Mouse (Mus musculus) intestine, embryonic 14.5 days (tissue): ENCODE data around the gene Dock2. TPM values are rescaled to one million over a fixed set of nuclear protein-coding genes. Genes with fewer than 3 reads are reported as not detected.

Source experiments
- ATAC-seq: fragments of 200-750 bp; cut with Nextera tagmentation; replicated peaks from 2 replicates; pipeline ENCODE4 v1.8.0; 2017; ENCODE audit warnings: low read depth, moderate number of reproducible peaks, moderate TSS enrichment, moderate library complexity; ENCODE audit not compliant: low FRiP score, low TSS enrichment
- DNase-seq: peaks from one replicate; pipeline ENCODE4 v3.0.0-alpha.2; 2018; ENCODE audit warnings: low spot score
- H3K27ac ChIP-seq: fragments of 300-500 bp; sonication (generic); 2 replicates; pipeline ENCODE4 v1.5.1; 2014; ENCODE audit warnings: low read depth, mild to moderate bottlenecking, control low read depth
- H3K27me3 ChIP-seq: fragments of 300-500 bp; sonication (generic); replicated peaks from 2 replicates; pipeline ENCODE4 v1.6.1; 2014; ENCODE audit warnings: low read length, control low read depth; ENCODE audit not compliant: control insufficient read depth, insufficient read depth
- H3K36me3 ChIP-seq: fragments of 300-500 bp; sonication (generic); 2 replicates; pipeline ENCODE4 v1.6.1; 2014; ENCODE audit warnings: low read length, control low read depth; ENCODE audit not compliant: control insufficient read depth, insufficient read depth
- H3K4me1 ChIP-seq: fragments of 300-500 bp; sonication (generic); replicated peaks from 2 replicates; pipeline ENCODE4 v1.6.1; 2014; ENCODE audit warnings: low read length, control low read depth, mixed read lengths; ENCODE audit not compliant: control insufficient read depth, insufficient read depth
- H3K4me2 ChIP-seq: fragments of 300-500 bp; sonication (generic); 2 replicates; pipeline ENCODE4 v1.6.1; 2014; ENCODE audit warnings: low read length
- H3K4me3 ChIP-seq: fragments of 300-500 bp; sonication (generic); 2 replicates; pipeline ENCODE4 v1.5.1; 2014; ENCODE audit warnings: low read depth, low read length, control low read depth, mixed read lengths
- H3K9ac ChIP-seq: fragments of 300-500 bp; sonication (generic); 2 replicates; pipeline ENCODE4 v1.6.1; 2014; ENCODE audit warnings: mild to moderate bottlenecking, low read length
- H3K9me3 ChIP-seq: fragments of 300-500 bp; sonication (generic); 2 replicates; pipeline ENCODE4 v1.6.1; 2016; ENCODE audit warnings: low read length, control low read depth; ENCODE audit not compliant: control insufficient read depth
- WGBS: fragments of 180-500 bp; shearing (Covaris S2); extraction: QIAGEN DNeasy Blood & Tissue Kit; methylation state at CpG from one replicate; pipeline ENCODE4 v1.1.7; 2014; 5-methylcytosine and 5-hydroxymethylcytosine counted together
- polyA plus RNA-seq: library from polyadenylated mRNA; unstranded; fragments of >200 nt; fragmentation: Nextera tagmentation; extraction: Ambion mirVana; gene quantifications from 2 replicates; pipeline ENCODE4 v1.2.1, GENCODE M21; 2014

Gene Dock2
- polyA plus RNA-seq, 1 experiment from 2014 or later: 1.5 TPM

GRCm38 (mm10) chr11:34311717-34312116, 472.0 kb downstream of the Dock2 start:
- Histone ChIP-seq H3K4me3 (no peak overlapping the region), H3K4me2 (no peak overlapping the region), H3K4me1 (no peaks in the 10 kb centered on the region), H3K27me3 (no peaks in the 10 kb centered on the region), H3K27ac (no peak overlapping the region), H3K9me3 (no peaks in the 10 kb centered on the region), H3K36me3 (no peaks in the 10 kb centered on the region), H3K9ac (no peak overlapping the region)
- no peak for DNase-seq
- 58% methylated on average over 5 of the region's 5 CpGs for whole genome bisulfite sequencing
- ATAC-seq: no peak

- no peaks in the 10 kb centered on the region for H3K9me3 ChIP-seq
- DNase-seq (no peak), ATAC-seq (no peak)
- no peak overlapping the region for H3K4me2 ChIP-seq
- 75% methylated on average over 2 of the region's 2 CpGs for WGBS
- H3K9ac ChIP-seq: no peak overlapping the region
- no peak overlapping the region for H3K27ac ChIP-seq
- H3K36me3 ChIP-seq: no peaks in the 10 kb centered on the region
- no peak overlapping the region for H3K4me3 ChIP-seq
- no peaks in the 10 kb centered on the region for H3K4me1 ChIP-seq
- H3K27me3 ChIP-seq: no peaks in the 10 kb centered on the region
These were observed 474.3 kb downstream of the Dock2 start for GRCm38 (mm10) chr11:34309360-34309759.

DNA sequence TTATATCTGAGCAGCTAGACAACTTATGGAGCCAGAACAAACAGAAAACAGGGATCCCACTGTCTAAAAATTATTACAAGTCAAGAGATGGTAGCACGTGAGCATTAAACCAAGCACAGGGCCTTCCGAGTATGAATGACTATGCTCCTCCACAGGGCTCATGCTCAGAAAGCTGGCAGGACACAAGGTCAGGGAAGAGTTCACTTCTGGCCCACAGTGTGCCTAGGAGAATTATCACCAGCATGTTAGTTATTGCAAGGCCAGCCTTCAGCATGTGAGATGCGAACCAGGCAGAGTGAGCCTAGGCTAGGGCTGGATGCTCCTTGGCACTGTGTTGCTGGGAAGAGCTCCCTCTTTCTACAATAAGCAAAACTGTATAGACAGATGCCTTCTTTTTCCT, 475.0 kb downstream of the Dock2 start:
- Histone ChIP-seq H3K9me3 (no peaks in the 10 kb centered on the region), H3K4me1 (no peaks in the 10 kb centered on the region), H3K4me2 (no peak overlapping the region), H3K36me3 (no peaks in the 10 kb centered on the region), H3K27me3 (no peaks in the 10 kb centered on the region), H3K4me3 (no peak overlapping the region), H3K9ac (no peak overlapping the region), H3K27ac (no peak overlapping the region)
- WGBS: 87% methylated on average over 3 of the region's 3 CpGs
- DNase-seq: no peak
- no peak for ATAC-seq

DNA sequence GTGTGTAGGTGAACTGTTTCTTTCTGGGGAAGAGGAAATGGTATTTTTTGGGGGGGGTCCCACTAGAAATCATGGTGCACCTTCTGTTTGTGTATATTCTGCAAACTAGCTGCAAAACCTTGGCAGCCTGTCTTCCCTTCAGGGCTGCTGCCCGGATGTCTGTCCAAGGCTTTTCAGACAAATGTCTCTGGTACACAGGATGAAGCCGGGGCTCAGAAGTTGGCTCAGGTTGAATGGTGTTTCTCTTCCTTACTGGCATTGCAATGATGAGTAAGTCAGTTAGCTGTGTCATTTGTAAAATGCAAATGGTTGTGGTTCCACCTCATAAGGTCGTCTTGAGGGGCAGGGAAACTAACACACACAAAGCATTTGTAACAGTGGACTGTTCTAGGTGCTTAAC, 477.5 kb downstream of the Dock2 start:
- Histone ChIP-seq H3K36me3 (no peaks in the 10 kb centered on the region), H3K27ac (no peak overlapping the region), H3K9ac (no peak overlapping the region)

DNA sequence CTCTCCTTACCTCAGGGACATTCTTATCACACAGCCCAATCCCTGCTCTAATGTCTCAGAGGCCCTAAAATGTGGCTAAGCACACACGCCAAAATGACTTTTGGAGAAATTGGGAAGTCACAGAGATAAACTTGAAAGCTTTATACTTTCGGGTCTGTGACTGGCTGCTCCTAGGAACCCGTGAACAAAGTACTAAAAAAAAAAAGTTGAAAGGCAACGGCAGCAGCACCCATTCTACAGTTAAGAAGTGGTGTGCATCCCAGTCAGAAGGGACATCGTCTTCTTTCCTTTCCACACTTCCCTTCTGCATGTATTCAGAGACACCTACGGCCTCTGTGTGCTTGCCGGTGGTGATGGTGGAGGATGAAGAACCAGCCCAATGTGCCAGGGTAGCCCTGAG, 483.6 kb downstream of the Dock2 start:
- H3K36me3 ChIP-seq: no peaks in the 10 kb centered on the region
- no peaks in the 10 kb centered on the region for H3K4me1 ChIP-seq
- H3K27ac ChIP-seq: no peak overlapping the region
- no peaks in the 10 kb centered on the region for H3K27me3 ChIP-seq
- no peak overlapping the region for H3K9ac ChIP-seq
- DNase-seq: no peak
- no peaks in the 10 kb centered on the region for H3K9me3 ChIP-seq
- ATAC-seq: no peak
- no peak overlapping the region for H3K4me2 ChIP-seq
- WGBS: 87% methylated on average over 7 of the region's 7 CpGs
- H3K4me3 ChIP-seq: no peak overlapping the region

More for the DNA sequence above, 477.5 kb downstream of the Dock2 start:
- no peaks in the 10 kb centered on the region for H3K4me1 ChIP-seq
- 73% methylated on average over 3 of the region's 3 CpGs for WGBS
- H3K27me3 ChIP-seq: no peaks in the 10 kb centered on the region
- DNase-seq (no peak), ATAC-seq (no peak)
- H3K4me3 ChIP-seq: no peak overlapping the region
- H3K4me2 ChIP-seq: no peak overlapping the region
- no peaks in the 10 kb centered on the region for H3K9me3 ChIP-seq

- WGBS: 81% methylated on average over 1 of the region's 1 CpGs
- no peak overlapping the region for H3K4me2 ChIP-seq
- ATAC-seq: no peak
These were observed 484.1 kb downstream of the Dock2 start for GRCm38 (mm10) chr11:34299550-34299949.

DNA sequence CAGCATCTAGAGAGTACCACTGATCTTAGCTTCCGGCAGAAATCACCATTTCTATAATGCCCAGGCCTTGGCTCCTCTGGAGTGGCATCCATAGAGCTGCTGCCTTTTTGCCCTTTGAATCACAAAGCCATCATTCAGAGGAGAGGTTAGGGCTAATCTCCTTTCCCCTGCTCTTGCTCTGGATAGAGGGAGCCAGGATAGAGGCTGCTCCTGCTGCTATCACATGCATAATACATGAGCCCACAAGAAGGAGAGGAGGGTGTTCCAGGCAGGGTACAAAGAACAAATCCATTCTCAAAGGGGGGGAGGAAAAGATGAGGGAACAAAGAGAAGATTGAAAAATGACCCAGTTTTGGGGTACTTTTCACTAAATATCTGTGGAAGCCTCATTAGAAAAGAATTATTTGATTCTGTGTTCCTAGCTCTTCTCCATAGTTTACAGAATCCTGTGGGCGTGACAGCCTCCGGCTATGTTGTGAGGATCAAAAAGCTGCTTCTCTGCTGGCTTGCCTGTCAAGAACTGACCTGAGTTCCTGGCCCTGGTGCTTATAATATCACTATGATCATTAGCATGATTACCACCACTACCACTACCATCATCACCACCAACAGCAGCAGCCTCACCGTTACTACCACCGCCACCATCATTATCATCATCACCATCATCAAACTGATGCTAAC, 485.9 kb downstream of the Dock2 start:
- Histone ChIP-seq H3K9me3 (no peaks in the 10 kb centered on the region), H3K27me3 (no peaks in the 10 kb centered on the region), H3K27ac (no peak overlapping the region), H3K4me1 (no peaks in the 10 kb centered on the region), H3K4me3 (no peak overlapping the region), H3K36me3 (no peaks in the 10 kb centered on the region), H3K9ac (no peak overlapping the region), H3K4me2 (no peak overlapping the region)
- no peak for DNase-seq
- 78% methylated on average over 5 of the region's 5 CpGs for WGBS
- ATAC-seq: no peak

More at GRCm38 (mm10) chr11:34299550-34299949, 484.1 kb downstream of the Dock2 start:
- H3K9ac ChIP-seq: no peak overlapping the region
- DNase-seq: no peak
- H3K4me3 ChIP-seq: no peak overlapping the region
- H3K4me1 ChIP-seq: no peaks in the 10 kb centered on the region
- H3K9me3 ChIP-seq: no peaks in the 10 kb centered on the region
- no peak overlapping the region for H3K27ac ChIP-seq
- H3K36me3 ChIP-seq: no peaks in the 10 kb centered on the region
- no peaks in the 10 kb centered on the region for H3K27me3 ChIP-seq

DNA sequence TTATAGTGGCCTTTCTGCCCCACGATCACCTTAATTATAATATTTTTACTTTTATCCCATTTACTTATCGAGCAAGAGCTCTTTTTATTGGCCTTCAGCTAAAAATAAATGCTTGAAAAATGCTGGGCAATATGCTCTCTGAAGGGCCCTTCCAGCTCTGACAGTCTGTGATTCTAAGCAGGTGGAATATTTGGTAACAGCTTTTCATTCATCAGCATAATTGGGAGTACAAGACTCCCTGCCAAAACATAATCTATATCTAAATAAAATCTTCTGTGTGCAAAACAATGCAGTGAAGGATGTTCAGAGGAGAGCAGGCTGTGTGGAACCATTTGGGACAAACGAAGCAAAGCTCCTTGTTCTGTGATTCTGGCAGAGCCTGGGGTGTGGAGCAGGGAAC, 492.4 kb downstream of the Dock2 start:
- H3K4me2 ChIP-seq: no peak overlapping the region
- no peaks in the 10 kb centered on the region for H3K27me3 ChIP-seq
- no peak overlapping the region for H3K4me3 ChIP-seq
- ATAC-seq (no peak), DNase-seq (no peak)
- H3K9ac ChIP-seq: no peak overlapping the region
- WGBS: 69% methylated on average over 3 of the region's 3 CpGs
- H3K4me1 ChIP-seq: no peaks in the 10 kb centered on the region
- no peaks in the 10 kb centered on the region for H3K36me3 ChIP-seq
- no peaks in the 10 kb centered on the region for H3K9me3 ChIP-seq
- no peak overlapping the region for H3K27ac ChIP-seq

- 41% methylated on average over 2 of the region's 2 CpGs for WGBS
- H3K27ac ChIP-seq: no peak overlapping the region
- no peaks in the 10 kb centered on the region for H3K4me1 ChIP-seq
- no peaks in the 10 kb centered on the region for H3K27me3 ChIP-seq
- DNase-seq: no peak
- no peaks in the 10 kb centered on the region for H3K36me3 ChIP-seq
- H3K9me3 ChIP-seq: no peaks in the 10 kb centered on the region
- no peak overlapping the region for H3K4me2 ChIP-seq
- H3K9ac ChIP-seq: no peak overlapping the region
- no peak for ATAC-seq
- H3K4me3 ChIP-seq: no peak overlapping the region
These were observed 493.0 kb downstream of the Dock2 start for GRCm38 (mm10) chr11:34290708-34291107.
